ENCODE assay signal across 13 mouse cellular contexts in the genomic region with DNA sequence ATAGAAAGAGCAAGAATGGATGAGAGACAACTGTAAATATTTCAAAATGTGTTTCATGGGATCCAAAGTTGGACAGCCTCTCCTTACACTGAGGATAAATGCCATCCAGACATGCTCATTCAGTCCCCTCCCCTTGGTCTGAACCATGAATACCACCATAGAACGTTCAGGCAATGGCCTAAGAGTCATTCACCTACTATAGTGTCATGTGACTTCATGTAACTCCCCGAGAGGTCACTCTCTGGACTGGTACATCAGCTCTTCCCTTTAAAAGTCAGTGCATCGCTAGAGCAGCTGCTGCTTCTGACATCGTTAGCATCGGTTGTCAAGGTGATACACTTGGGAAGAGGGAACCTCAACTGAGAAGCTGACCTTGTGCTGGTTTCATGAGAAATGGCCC.
"Had no signal": no experiment of that assay in that cellular context is flagged by ENCODE, and none has a peak within 500 bp of the region (broad histone marks: within the 10 kb centered on the region; RNA-seq: fewer than 3 reads in every experiment).

No protein-coding gene starts in this region.

- H3K36me3 ChIP-seq: limb, embryonic 13.5 days; neural tube, embryonic 15.5 days had no signal

- H3K9me3 ChIP-seq: limb, embryonic 13.5 days; neural tube, embryonic 15.5 days had no signal

- H3K27me3 ChIP-seq: limb, embryonic 13.5 days; megakaryocyte, embryonic 14.5 days; neural tube, embryonic 15.5 days had no signal

- H3K4me1 ChIP-seq: megakaryocyte, embryonic 14.5 days had no signal

- H3K4me3 ChIP-seq: limb, embryonic 13.5 days; megakaryocyte, embryonic 14.5 days; neural tube, embryonic 15.5 days had no signal

- DNase-seq: kidney, adult 11 months; kidney, adult 9 months; kidney, postnatal 36 days; layer of hippocampus, adult 9-11 months; layer of hippocampus, postnatal 36 days; right cerebral cortex, postnatal 4 days; thymus, postnatal 4 days had no signal

- H3K4me2 ChIP-seq: limb, embryonic 13.5 days; midbrain, embryonic 11.5 days; neural tube, embryonic 15.5 days had no signal

- H3K9ac ChIP-seq: limb, embryonic 13.5 days; neural tube, embryonic 15.5 days had no signal

- H3K27ac ChIP-seq: kidney, postnatal 0 days; limb, embryonic 13.5 days; neural tube, embryonic 15.5 days; stomach, postnatal 0 days had no signal
